Mouse (Mus musculus) hindbrain, postnatal 0 days (tissue): ENCODE data around the gene Wdr76. TPM values are rescaled to one million over a fixed set of nuclear protein-coding genes. Genes with fewer than 3 reads are reported as not detected.

Source experiments
- ATAC-seq: fragments of 200-750 bp; cut with Nextera tagmentation; 2 replicates; pipeline ENCODE4 v1.8.0; 2017; ENCODE audit warnings: mild to moderate bottlenecking, moderate TSS enrichment, moderate library complexity
- DNase-seq: peaks from one replicate; pipeline ENCODE4 v3.0.0-alpha.2; 2015; ENCODE audit warnings: low spot score
- H3K27ac ChIP-seq: fragments of 300-500 bp; sonication (generic); 2 replicates; pipeline ENCODE4 v1.5.1; 2014; ENCODE audit warnings: mild to moderate bottlenecking
- H3K27me3 ChIP-seq: fragments of 300-500 bp; sonication (generic); 2 replicates; pipeline ENCODE4 v1.6.1; 2014; ENCODE audit warnings: low read length, mixed read lengths; ENCODE audit not compliant: insufficient read depth
- H3K36me3 ChIP-seq: fragments of 300-500 bp; sonication (generic); 2 replicates; pipeline ENCODE4 v1.6.1; 2014; ENCODE audit warnings: low read length, mixed read lengths; ENCODE audit not compliant: insufficient read depth
- H3K4me1 ChIP-seq: fragments of 300-500 bp; sonication (generic); 2 replicates; pipeline ENCODE4 v1.6.1; 2014; ENCODE audit warnings: antibody characterized with exemption, low read length, mixed read lengths; ENCODE audit not compliant: insufficient read depth
- H3K4me2 ChIP-seq: fragments of 300-500 bp; sonication (generic); 2 replicates; pipeline ENCODE4 v1.6.1; 2014; ENCODE audit warnings: low read depth, mild to moderate bottlenecking, low read length, moderate library complexity, mixed read lengths
- H3K4me3 ChIP-seq: fragments of 300-500 bp; sonication (generic); 2 replicates; pipeline ENCODE4 v1.5.1; 2014; ENCODE audit warnings: low read length
- H3K9ac ChIP-seq: fragments of 300-500 bp; sonication (generic); replicated peaks from 2 replicates; pipeline ENCODE4 v1.6.1; 2014; ENCODE audit warnings: mild to moderate bottlenecking, low read length, moderate library complexity, mixed read lengths
- H3K9me3 ChIP-seq: fragments of 300-500 bp; sonication (generic); 2 replicates; pipeline ENCODE4 v1.6.1; 2016; ENCODE audit warnings: low read length, mixed read lengths
- CTCF ChIP-seq: IDR thresholded peaks from 2 replicates; pipeline ENCODE4 v1.5.1; 2016; ENCODE audit warnings: antibody characterized with exemption, control low read depth, low read depth
- WGBS: fragments of 180-500 bp; shearing (Covaris S2); extraction: QIAGEN DNeasy Blood & Tissue Kit; methylation state at CpG from one replicate; pipeline ENCODE4 v1.1.7; 2014; 5-methylcytosine and 5-hydroxymethylcytosine counted together
- polyA plus RNA-seq: library from polyadenylated mRNA; unstranded; fragments of >200 nt; fragmentation: Nextera tagmentation; extraction: Ambion mirVana; gene quantifications from 2 replicates; pipeline ENCODE4 v1.2.1, GENCODE M21; 2015
- total RNA-seq: library from RNA; depleted of rRNA; stranded (reverse); fragments of >200 nt; gene quantifications from 2 replicates; pipeline ENCODE4 v1.2.3, GENCODE M21; 2014; rRNA removed

The Wdr76 gene
- total and polyA plus RNA-seq, 2 experiments from 2014 or later: 2.4 to 5.3 TPM

- WGBS: 45% methylated on average over 13 of the region's 13 CpGs
- ATAC-seq: 0 out of 2 replicates have a peak, but pooled peaks have one; percentile 39
- no peaks in the 10 kb centered on the region for H3K27me3 ChIP-seq
- no peak overlapping the region for H3K4me2 ChIP-seq
- H3K27ac ChIP-seq: peak overlapping the region; percentile 57
- H3K9me3 ChIP-seq: no peaks in the 10 kb centered on the region
- peaks cover 3% of the 10 kb centered on the region for H3K4me1 ChIP-seq
- H3K36me3 ChIP-seq: no peaks in the 10 kb centered on the region
- no peak for TF ChIP-seq CTCF
- H3K4me3 ChIP-seq: no peak overlapping the region
- peak; percentile 59 for DNase-seq
- H3K9ac ChIP-seq: no peak overlapping the region
Measured at GRCm38 (mm10) chr2:121582809-121583376, 76.4 kb downstream of the Wdr76 start.

- Histone ChIP-seq H3K27me3 (no peaks in the 10 kb centered on the region), H3K9me3 (no peaks in the 10 kb centered on the region), H3K4me2 (no peak overlapping the region), H3K4me1 (peaks cover 10% of the 10 kb centered on the region), H3K4me3 (no peak overlapping the region), H3K27ac (peak overlapping the region; percentile 57), H3K36me3 (no peaks in the 10 kb centered on the region), H3K9ac (no peak overlapping the region)
- ATAC-seq: peak; percentile 84
- whole genome bisulfite sequencing: 32% methylated on average over 13 of the region's 13 CpGs
- peak; percentile 86 for DNase-seq
- no peak for TF ChIP-seq CTCF
Measured at GRCm38 (mm10) chr2:121583468-121584116, 77.1 kb downstream of the Wdr76 start.

GRCm38 (mm10) chr2:121584705-121585104, 78.2 kb downstream of the Wdr76 start:
- Histone ChIP-seq H3K4me3 (no peak overlapping the region), H3K36me3 (no peaks in the 10 kb centered on the region), H3K4me1 (peaks cover 14% of the 10 kb centered on the region), H3K27ac (no peak overlapping the region), H3K9me3 (no peaks in the 10 kb centered on the region), H3K4me2 (no peak overlapping the region), H3K27me3 (no peaks in the 10 kb centered on the region), H3K9ac (no peak overlapping the region)
- 70% methylated on average over 5 of the region's 5 CpGs for WGBS
- no peak for DNase-seq
- no peak for TF ChIP-seq CTCF
- ATAC-seq: no peak

- Histone ChIP-seq H3K4me3 (no peak overlapping the region), H3K36me3 (no peaks in the 10 kb centered on the region), H3K4me2 (no peak overlapping the region), H3K9me3 (no peaks in the 10 kb centered on the region), H3K9ac (no peak overlapping the region), H3K27me3 (no peaks in the 10 kb centered on the region), H3K4me1 (peaks cover 14% of the 10 kb centered on the region), H3K27ac (peak overlapping the region; percentile 69; the same call in 1 of the 2 replicates)
- 27% methylated on average over 12 of the region's 12 CpGs for WGBS
- ATAC-seq (peak; percentile 39), DNase-seq (peak; percentile 73)
- TF ChIP-seq CTCF: no peak
Measured at GRCm38 (mm10) chr2:121587523-121588308, 81.2 kb downstream of the Wdr76 start.

- Histone ChIP-seq H3K4me1 (peaks cover 11% of the 10 kb centered on the region), H3K27ac (peak overlapping the region; percentile 69), H3K4me3 (no peak overlapping the region), H3K4me2 (no peak overlapping the region), H3K27me3 (no peaks in the 10 kb centered on the region), H3K36me3 (no peaks in the 10 kb centered on the region), H3K9me3 (no peaks in the 10 kb centered on the region), H3K9ac (0 out of 2 replicates have a peak overlapping the region, but pooled peaks have one; percentile 3)
- peak; percentile 33; the same call in 1 of the 2 replicates for TF ChIP-seq CTCF
- 19% methylated on average over 4 of the region's 4 CpGs for WGBS
- DNase-seq: peak; percentile 60
- ATAC-seq: peak; percentile 50; the same call in 1 of the 2 replicates
Measured at GRCm38 (mm10) chr2:121588309-121588694, 81.8 kb downstream of the Wdr76 start.

GRCm38 (mm10) chr2:121594131-121594530, 87.6 kb downstream of the Wdr76 start:
- DNase-seq (no peak), ATAC-seq (no peak)
- H3K36me3 ChIP-seq: no peaks in the 10 kb centered on the region
- no peak overlapping the region for H3K27ac ChIP-seq
- H3K9ac ChIP-seq: no peak overlapping the region
- WGBS: 44% methylated on average over 3 of the region's 3 CpGs
- H3K4me2 ChIP-seq: no peak overlapping the region
- no peaks in the 10 kb centered on the region for H3K27me3 ChIP-seq
- no peak for TF ChIP-seq CTCF
- H3K4me1 ChIP-seq: no peaks in the 10 kb centered on the region; the same call in 1 of the 2 replicates
- no peak overlapping the region for H3K4me3 ChIP-seq
- H3K9me3 ChIP-seq: no peaks in the 10 kb centered on the region

Other genes with a start within 250 kb of the Wdr76 start
- gene Trp53bp1, start 235.3 kb upstream of the Wdr76 start, total RNA-seq: 194 and 277 TPM in 2 replicates
- 76.4 and 80.9 TPM in 2 replicates for gene Trp53bp1, start 235.3 kb upstream of the Wdr76 start, polyA plus RNA-seq
- gene Map1a, start 217.1 kb upstream of the Wdr76 start, total RNA-seq: 160 and 173 TPM in 2 replicates
- 70.6 and 72.5 TPM in 2 replicates for gene Map1a, start 217.1 kb upstream of the Wdr76 start, polyA plus RNA-seq
- 12.8 and 13.5 TPM in 2 replicates for gene Ppip5k1, start 151.3 kb upstream of the Wdr76 start, total RNA-seq
- 16.6 and 17.8 TPM in 2 replicates for gene Ppip5k1, start 151.3 kb upstream of the Wdr76 start, polyA plus RNA-seq
- 139 and 161 TPM in 2 replicates for gene Ckmt1, start 149.0 kb upstream of the Wdr76 start, total RNA-seq
- gene Ckmt1, start 149.0 kb upstream of the Wdr76 start, polyA plus RNA-seq: 167 and 168 TPM in 2 replicates
- 0.07 TPM in 1 of 2 replicates, not detected in the other for gene Strc, start 119.6 kb upstream of the Wdr76 start, total RNA-seq
- 0.03 TPM in 1 of 2 replicates, not detected in the other for gene Strc, start 119.6 kb upstream of the Wdr76 start, polyA plus RNA-seq
- gene Pdia3, start 92.9 kb upstream of the Wdr76 start, total RNA-seq: 47.4 and 56.8 TPM in 2 replicates
- 291 and 296 TPM in 2 replicates for gene Pdia3, start 92.9 kb upstream of the Wdr76 start, polyA plus RNA-seq
- 2.1 and 3.3 TPM in 2 replicates for gene Catsper2, start 92.9 kb upstream of the Wdr76 start, total RNA-seq
- 4.3 and 4.9 TPM in 2 replicates for gene Catsper2, start 92.9 kb upstream of the Wdr76 start, polyA plus RNA-seq
- gene Ell3, start 62.4 kb upstream of the Wdr76 start, total RNA-seq: 0.58 TPM in 1 of 2 replicates, not detected in the other
- 1.4 and 1.7 TPM in 2 replicates for gene Ell3, start 62.4 kb upstream of the Wdr76 start, polyA plus RNA-seq
- 420 and 667 TPM in 2 replicates for gene Serf2, start 57.5 kb upstream of the Wdr76 start, total RNA-seq
- 306 and 336 TPM in 2 replicates for gene Serf2, start 57.5 kb upstream of the Wdr76 start, polyA plus RNA-seq
- 5.4 and 12.5 TPM in 2 replicates for gene Hypk, start 53.4 kb upstream of the Wdr76 start, total RNA-seq
- gene Hypk, start 53.4 kb upstream of the Wdr76 start, polyA plus RNA-seq: 110 and 119 TPM in 2 replicates
- 1.3 and 1.5 TPM in 2 replicates for gene Serinc4, start 49.9 kb upstream of the Wdr76 start, total RNA-seq
- 0.57 and 1.1 TPM in 2 replicates for gene Serinc4, start 49.9 kb upstream of the Wdr76 start, polyA plus RNA-seq
- gene Mfap1b, start 32.7 kb upstream of the Wdr76 start, total RNA-seq: 14.7 and 17.7 TPM in 2 replicates
- gene Mfap1b, start 32.7 kb upstream of the Wdr76 start, polyA plus RNA-seq: 52.8 and 57.0 TPM in 2 replicates
- 12.0 and 14.4 TPM in 2 replicates for gene Mfap1a, start 58 bp upstream of the Wdr76 start, total RNA-seq
- gene Mfap1a, start 58 bp upstream of the Wdr76 start, polyA plus RNA-seq: 21.3 and 21.5 TPM in 2 replicates